Mouse (Mus musculus) spleen, adult 18-20 months (tissue): ENCODE results near the gene Ptms.

ENCODE experiments used
- DNase-seq, 2 experiments: peaks; one replicate each; pipeline ENCODE4 v3.0.0; 2022; ENCODE audit warnings: mixed read lengths in 2 of 2

The Ptms gene

DNA sequence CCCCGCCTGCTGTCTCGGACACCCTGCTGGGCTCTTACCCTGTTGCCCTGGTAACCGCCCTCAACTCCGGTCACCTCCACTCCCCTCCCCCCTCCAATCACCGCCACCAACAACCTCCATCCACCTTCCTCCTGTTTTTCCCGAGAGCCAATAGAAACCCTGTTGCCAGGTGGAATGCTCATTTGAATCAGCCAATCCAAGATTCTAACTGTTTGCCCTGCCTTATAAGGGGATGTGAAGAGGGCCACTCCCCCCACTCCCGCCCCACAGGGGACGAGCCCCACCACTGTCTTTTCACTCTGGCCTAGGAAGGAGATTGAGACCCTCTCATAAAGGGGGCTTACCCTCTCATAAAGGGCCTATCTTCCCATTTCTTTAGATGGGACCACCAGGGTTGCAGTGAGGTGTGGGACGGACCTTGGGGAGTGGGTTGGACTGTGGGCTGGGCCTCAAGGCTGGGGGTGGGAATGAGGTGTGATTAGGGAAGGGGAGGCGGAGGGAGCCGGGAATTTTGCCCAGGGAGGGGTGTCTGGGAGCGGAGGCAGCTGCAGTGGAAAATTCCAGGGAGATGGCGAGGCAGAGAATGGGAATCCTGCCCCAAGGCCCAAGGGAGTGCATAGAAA lies at the start of gene Ptms:
TSS of gene Ptms (minus strand) at position 409 of the 623 bp plus-strand sequence.
- DNase-seq, result peak; percentile 53 to 63

DNA sequence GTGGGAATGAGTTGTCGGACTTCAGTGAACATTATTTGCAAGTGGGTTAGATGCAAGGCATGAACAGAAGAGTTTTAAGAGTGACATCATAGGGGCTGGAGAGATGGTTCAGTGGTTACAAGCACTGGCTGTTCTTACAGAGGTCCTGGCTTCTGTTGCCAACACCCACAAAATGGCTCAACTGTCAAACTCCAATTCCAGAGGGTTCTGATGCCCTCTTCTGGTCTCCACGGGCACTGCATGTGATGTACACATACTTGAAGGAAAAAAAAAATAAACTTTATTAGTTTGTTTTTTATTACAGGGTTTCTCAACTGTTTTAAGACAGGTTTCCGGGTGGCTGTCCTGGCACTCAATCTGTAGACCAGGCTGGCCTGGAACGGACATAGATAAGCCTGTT lies 47.9 kb upstream of the Ptms start:
- DNase-seq, result peak; percentile 15 to 51

DNA sequence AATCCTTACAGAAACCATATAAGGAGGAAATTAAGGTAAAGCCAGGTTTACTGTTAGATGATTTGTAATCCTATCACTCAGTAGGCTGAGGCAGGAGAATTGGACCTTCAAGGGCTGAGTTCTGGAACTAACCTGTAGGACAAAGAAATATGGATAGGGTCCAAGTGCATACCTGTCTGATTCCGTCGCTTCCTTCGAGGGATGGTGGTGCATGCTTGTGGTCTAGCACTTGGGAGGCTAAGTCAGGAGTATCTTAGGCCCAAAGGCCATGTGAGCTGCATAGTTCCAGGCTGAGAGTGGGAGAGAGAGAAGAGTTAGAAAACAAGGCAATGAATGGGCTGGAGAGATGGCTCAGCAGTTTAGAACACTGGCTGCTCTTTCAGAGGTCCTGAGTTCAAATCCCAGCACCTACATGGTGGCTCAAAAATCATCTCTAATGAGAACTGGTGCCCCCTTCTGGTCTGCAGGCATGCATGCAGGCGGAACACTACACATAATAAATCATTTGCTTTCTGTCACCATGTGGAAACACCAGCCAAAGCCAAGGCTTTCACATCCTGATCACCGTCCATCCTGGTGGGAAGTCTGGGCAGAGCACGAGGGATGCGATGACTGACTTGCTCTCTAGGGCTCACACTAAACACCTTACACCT lies 46.7 kb upstream of the Ptms start:
- DNase-seq, result peak in 1 of 2 experiments; percentile 16

DNA sequence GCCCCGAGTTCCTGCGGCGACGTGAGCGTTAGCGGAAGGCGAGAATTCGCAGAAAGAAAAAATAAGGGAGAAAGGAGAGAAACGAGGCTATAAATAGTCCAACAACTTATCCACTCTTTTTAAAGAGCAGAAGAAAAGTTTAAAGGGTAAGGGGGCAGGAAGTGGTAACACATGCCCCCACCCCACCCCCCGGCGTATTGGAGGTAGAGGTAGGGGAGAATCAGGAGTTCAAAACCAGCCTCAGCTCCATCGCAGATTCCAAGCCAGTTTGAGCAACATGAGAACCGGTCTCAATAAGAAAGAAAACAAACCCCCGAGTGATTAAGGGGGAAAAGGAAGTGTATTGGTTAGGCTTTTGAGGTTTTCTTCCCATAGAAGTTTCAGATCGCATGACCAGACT lies 45.8 kb upstream of the Ptms start:
- no peak for DNase-seq

DNA sequence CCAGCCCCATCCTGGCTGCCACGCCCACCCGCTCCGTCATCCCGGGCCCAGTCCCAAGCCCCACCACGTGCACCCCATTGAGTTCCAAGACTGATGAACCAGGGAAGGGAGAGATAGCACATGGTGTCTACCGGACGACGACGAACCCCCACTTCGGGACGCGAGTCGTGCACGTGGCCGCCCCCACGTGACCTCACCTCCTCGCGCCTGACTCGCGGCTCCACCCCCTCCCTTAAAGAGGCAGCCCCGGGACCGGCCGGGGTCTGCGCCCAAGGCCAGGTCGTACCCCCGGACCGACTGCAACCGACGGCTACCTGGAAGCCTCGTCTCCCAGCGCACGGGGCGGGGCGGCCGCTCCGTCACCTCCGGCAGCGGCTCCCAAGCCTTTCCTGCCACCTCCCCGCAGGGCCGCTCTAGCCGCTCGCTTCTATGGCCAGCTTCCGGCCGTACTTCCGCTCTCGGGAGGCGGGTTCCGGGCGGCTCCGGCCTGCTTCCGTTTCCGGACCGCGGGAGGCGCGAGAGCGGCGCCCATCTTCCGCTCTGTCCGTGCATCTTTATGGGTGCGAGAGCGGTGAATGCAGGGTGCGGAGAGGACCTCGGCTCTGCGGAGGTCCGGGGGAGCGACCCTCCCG lies 45.3 kb upstream of the Ptms start, which contains the start of gene Cops7a:
TSS of gene Cops7a (minus strand) at position 451 of the 632 bp plus-strand sequence.
- DNase-seq, result peak; percentile 92 to 94

DNA sequence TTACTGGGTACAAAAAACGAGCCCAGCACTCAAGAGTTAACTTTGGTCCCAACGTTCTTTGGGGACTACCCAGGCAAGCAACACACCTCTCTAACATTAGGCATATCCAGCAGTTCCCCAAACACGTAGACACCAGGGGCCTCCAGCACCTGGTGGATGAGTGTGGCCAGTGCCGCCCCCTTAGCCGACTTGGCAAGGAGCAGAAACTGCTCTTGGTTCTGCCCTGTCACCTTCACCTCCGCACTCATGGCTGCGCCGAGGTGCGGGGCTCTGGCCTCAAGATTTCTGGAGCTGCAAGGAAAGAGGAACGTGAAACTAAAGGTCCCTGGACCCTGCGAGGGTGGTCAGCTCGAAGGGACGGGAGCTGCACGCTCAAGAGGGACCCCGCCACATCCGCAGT lies 44.7 kb upstream of the Ptms start:
- DNase-seq, result no peak

DNA sequence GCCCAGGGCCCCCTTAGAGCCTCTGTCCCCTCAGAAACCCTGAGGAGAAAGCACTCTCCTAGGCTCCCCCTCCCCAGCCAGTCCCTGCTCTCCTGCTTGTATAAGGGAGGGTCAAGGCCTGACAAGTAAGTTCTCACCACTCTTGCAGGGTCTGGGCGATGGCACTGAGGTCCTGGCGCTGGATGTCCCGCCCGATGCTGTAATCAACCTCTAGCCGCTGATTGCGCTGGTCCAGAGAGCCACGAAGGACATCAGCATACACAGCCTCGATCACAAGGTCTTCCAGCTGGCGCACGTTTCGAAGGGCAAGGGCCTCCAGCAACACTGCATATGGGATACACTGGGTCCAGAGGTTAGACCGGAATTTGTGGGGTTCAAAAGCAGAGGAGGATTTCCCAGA lies 41.1 kb upstream of the Ptms start:
- DNase-seq, result no peak

DNA sequence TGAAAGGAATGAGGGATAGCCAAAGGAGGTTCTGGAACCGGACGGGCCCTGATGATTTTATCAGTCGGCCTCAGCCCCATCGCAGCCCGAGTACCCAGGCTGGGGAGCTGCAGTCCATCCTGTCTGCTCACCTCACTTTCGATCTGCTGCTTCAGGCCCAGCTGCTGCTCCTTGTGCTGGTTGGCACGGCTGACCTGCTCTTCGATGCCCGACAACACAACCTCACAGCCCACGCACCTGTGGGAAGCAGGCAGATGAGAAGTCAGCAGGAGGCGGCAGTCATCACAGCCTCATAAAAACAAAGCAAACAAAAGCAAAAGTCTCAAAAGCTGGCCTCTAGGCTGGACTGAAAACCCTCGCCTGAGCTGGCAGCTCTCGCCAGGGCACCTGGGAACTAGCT lies 40.1 kb upstream of the Ptms start:
- DNase-seq, result no peak

DNA sequence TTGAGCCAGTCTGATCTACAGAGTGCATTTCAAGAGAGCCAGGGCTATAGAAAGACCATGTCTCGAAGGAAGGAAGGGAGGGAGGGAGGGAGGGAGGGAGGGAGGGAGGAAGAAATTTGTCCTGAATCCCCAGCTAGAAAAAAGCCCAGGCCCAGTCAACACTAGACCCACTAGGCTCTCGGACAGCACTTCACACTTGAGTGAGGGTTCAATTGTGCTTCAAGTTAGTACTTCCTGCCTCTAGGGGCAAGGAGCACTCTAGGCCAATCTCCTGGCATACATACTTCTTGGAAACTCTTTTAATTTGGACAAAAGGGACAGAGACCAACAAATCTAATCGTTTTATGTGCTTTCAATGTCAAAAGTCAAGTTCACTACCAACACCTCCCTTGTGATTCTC lies 38.2 kb upstream of the Ptms start:
- DNase-seq, result no peak

DNA sequence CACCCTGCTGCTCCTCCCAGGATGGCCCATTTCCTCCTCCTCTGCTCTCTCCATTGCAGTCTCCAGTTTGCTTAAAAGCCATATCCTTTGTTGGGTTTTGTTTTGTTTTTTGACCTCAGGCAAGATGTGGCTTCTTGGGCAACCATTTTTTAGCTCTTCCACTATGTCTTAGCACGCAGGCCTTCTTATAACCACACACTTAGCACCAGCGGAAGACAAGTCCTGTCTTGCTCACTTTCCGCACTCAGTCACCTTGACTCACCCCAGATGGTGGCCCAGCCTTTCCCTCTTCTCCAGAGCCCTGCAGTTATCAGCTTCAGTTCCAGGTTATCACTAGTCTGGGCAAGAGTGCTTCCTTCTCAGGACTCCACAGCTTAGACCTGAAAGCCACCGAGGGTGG lies 35.3 kb upstream of the Ptms start:
- no peak for DNase-seq

DNA sequence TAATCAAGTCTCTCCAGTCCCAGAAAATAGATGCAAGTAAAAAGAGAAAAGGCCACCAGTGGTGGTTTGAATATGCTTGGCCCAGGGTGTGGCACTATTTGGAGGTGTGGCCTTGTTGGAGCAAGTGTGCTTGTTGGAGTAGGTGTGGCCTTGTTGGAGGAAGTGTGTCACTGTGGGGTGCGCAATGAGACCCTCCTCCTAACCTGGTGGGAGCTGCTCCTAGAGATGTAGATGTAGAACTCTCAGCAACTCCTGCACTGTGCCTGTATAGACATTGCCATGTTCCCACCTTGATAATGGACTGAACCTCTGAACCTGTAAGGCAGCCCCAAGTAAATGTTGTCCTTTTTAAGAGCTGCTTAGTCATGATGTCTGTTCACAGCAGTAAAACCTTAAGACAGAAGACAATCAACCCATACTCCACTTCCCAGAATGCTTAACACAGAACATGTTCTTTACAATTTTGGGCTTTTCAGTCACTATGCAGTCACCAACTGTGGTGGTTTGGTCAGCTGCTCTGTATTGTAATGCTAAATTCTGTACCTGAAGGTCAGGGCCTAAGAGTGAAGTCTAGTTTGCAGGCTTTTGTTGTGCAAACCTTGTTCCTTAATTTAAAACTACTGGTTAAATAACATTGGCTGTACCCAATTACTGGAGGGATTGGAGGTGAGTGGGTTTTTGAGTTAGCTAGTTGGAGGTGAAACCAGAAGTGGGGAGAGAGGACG lies 34.2 kb upstream of the Ptms start:
- no peak for DNase-seq

DNA sequence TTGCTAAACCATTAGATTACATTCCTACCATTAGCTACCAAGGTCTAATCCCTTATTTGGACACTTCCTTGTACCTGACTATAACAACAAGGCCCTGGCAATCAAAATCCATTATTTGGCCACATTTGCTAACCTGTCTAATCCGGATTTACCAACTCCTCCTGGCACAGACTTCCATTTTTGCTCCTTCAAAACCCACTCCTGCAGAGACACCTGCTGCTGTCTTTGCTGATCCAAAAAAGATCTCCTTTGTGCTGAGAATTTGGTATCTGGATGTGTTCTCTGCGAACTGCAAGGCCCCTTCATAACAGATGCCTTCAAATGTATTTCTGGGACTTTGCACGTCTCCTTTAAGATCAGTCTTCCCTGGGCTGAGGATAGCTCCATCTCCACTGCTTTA lies 23.6 kb upstream of the Ptms start:
- no peak for DNase-seq

DNA sequence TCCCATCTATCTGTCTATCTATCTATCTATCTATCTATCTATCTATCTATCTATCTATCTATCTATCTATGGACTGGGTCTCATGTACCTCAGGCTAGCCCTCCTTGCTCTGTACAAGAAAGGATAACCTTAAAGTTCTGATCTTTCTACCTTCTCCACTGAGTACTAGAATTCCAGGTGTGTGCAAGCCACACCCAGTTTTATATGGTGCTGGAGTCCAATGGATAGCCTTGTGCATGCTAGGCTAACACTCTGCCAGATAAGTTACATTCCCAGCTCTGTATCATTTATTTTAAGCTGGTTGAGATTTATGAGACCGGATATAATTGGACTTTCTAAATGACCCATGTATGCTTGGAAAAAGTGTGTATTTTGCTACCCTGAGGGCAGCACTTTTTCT lies 21.8 kb upstream of the Ptms start:
- no peak for DNase-seq

DNA sequence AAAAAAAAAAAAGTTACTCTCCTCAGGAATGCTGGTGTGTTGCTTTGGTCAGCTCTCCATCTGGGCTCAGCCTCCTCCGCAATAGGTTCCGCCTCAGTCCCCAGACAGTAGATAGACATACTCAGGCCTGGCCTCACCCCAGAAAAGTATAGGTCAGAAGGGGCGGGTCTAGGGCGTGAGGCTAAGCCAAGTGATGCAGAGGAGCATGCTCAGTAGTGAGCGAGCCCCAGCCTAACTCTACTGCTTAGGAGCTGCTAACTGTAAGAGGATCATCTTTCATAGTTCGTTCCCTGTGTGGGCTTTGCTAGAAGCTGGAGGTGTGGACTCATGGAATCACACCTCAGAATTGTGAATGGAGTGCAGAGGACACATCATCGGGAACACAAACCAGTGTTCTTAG lies 18.7 kb upstream of the Ptms start:
- no peak for DNase-seq

DNA sequence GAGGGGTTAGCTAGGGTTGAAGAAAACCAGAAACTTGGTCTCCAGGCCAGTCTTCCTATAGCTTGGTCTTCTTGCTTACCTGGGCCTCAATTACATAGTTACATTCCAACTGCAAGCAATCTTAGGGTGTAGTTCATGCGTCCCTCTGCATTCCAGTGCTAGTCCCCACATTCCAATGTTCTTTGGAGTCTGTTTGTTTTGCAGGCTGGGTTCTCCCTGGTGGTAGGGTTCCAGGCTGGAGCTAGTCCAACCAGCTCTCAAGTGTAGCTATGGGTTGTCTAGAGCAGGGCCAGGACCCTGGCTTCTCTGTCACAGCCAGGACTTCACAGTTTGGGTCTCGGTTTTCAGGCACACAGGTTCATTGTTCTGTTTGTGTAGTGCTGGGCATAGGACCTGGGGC lies 17.6 kb upstream of the Ptms start:
- DNase-seq, result no peak

DNA sequence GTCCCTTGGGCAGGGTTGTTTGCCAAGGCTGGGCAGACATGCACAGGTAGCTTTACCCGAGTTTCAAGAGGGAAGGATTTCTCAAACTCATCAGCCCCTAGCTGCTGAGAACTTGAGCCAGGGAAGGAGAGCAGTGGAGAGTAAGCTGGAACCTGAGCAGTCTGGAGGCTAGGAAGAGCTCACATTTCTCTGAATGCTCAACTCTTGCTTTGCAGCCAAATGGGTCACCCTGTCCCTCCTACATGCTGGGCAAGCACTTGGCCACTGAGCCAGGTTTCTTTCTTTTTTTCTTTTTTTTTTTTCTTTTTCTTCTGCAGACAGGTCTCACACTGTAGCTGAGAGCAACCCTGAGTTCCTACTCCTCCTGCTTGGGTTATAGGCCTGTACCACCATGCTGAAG lies 16.8 kb upstream of the Ptms start:
- DNase-seq, result no peak

DNA sequence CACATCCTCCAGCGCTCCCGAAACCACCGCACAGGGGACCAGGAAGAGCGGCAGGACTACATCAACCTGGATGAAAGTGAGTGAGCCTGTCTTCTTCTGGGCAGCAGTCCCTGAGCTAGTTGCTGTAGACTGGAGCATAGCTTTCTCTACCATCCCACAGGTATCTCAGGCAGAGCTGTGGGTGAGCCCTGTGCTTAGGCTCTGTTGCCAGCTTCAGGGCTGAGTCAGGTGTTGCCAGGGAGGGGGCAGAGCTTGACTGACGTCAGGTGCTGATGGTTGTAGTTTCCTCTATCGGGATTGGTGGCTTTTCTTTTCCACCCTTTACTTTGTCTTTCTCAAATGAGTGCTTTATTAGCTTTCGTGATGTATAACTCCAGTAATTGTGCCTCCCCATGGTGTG lies 14.8 kb upstream of the Ptms start:
- no peak for DNase-seq

DNA sequence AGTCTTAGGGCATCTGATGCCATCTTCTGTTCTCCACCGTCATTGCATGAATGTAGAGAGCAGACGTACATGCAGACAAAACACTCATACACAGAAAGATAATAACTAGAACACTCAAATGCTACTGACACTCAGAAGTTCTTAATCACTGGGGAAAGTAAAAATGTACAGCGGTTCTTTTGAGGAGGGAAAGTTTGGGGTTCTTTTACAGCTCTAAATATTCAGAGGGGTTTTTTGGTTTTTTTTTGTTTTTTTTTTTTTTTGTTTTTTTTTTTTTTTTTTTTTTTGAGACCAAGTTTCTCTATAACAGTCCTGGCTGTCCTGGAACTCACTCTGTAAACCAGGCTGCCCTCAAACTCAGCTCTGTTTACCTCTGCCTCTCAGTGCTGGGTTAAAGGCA lies 13.2 kb upstream of the Ptms start:
- DNase-seq, result no peak

DNA sequence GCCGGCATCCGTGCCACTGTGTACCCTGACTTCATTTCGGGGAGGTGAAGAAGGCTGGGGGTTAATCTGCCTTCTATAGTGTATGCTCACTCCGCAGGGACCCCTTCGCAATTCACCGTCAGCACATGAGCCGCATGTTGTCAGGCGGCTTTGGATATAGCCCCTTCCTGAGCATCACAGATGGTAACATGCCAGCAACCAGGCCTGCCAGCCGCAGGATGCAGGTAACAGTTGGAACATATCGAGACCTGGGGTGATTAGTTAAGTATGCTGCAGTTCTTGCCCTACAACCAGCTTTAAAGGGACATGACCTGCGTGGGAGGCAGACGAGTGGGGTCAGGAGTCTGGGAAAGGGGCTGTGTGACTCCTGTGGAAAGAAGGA lies 12.4 kb upstream of the Ptms start:
- no peak for DNase-seq

DNA sequence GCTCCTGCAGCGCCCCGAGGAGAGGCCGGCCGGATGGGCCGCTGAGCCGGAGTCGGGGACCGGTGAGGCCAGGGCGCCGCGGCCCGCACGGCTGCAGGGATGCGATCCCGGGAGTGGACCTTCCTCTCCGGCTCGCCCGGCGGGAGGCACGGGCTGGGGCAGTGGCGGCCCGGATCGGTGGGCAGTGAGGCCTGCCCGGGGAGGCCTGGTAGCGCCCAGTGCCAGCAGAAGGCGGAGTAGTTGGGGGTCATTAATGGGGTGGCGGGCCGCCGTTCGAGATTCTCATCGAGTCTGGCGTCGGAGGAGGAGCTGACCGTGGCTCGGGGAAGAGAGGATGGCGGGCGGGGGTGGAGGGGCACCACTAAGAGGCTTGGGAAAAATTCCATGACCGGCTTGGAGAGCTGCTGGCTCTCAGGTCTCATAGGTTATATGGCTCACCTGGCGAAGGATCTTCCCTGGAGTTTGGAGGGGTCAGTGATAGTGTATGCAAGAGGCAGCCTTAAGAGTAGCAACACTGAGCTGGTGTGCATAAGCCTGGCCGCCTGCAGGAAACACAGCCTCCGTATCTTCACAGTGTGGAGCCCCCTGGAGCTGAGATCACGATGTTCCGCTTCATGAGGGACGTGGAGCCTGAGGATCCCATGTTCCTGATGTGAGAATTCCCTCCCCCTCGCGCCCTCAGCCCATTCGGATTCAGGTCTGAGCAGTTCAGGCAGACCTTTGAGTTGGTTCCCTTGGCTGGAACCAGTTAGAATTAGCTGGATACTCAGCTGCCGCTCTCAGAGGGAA lies 11.8 kb upstream of the Ptms start:
- DNase-seq, result no peak

DNA sequence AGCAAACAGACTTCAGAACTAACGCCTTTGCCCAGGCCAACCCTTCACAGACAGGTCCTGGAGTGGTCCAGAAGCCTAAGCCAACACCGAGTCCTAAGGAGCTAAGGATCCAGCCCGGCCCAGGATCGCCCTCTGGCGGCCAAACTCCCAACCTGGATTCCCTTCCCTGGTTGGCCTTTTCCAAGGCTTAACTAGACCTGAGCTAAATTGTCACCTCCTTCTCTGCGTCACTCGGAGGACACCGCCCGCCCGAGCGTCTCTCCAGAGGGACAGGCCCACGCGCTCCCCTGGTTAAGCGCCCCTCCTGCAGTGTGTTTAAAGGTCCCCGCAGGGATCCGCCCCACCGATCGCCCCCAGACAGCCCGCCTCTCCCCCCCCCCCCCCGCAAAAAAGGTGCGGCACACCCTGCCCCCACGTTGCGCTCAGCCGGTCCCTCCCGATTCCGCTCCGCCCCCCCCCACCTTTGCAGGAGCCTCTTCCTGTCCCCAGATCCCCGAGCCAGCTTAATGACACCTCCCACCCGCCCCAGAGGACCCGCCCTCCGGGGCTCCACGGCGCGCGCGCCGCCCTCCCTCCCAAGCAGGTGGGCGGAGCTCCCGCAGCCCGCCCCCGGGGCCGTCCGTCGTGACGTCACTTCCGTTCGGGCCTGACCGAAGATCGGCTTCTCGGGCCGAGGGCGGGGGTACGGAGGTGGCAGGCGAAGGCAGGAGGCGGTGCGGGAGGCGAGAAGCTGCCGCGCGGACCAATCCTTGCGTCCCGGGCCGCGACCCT lies 11.0 kb upstream of the Ptms start, which contains the start of gene Mlf2:
TSS of gene Mlf2 (plus strand) at position 633 of the 771 bp plus-strand sequence.
- peak; percentile 98 for DNase-seq

DNA sequence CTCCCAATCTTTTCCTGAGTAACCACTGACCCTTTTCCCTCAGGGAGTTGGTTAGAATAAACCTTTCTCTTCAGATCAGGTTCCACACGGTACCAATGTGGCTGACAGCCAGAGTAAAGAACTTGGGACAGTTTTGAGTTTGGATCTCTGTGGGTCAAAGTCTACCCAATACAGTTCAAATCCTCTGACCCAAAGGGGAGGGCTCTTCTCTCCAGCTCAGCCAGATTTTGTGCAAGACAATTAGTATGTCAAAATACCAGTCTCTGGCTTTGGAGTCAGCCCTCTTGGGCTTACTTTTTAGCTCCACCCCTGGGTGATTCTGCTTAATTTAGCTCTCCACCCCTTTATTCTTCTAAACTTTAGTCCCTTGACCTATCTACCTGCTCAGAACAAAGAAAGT lies 10.3 kb upstream of the Ptms start:
- no peak for DNase-seq
